Mouse (Mus musculus) R1 (cell line): ENCODE results near the gene Dll1.

Experiments used
- DNase-seq: peaks from one replicate; pipeline ENCODE4 v3.0.0-alpha.2; 2018; ENCODE audit warnings: low read depth, low spot score

Dll1 gene

GRCm38 (mm10) chr17:15379741-15380526 lies 3.3 kb upstream of the Dll1 start:
- DNase-seq: no peak

GRCm38 (mm10) chr17:15378413-15379109 lies 1.9 kb upstream of the Dll1 start:
- DNase-seq: no peak

GRCm38 (mm10) chr17:15377901-15378300 lies 1.2 kb upstream of the Dll1 start:
- peak; percentile 34 for DNase-seq

GRCm38 (mm10) chr17:15375701-15376493 lies 775 bp downstream of the Dll1 start:
- DNase-seq: peak; percentile 85

GRCm38 (mm10) chr17:15375224-15375623 lies 1.4 kb downstream of the Dll1 start:
- DNase-seq: no peak

- DNase-seq: peak; percentile 22
Observed at GRCm38 (mm10) chr17:15374321-15375141, 2.1 kb downstream of the Dll1 start.

- no peak for DNase-seq
Observed at GRCm38 (mm10) chr17:15372931-15373652, 3.6 kb downstream of the Dll1 start.

GRCm38 (mm10) chr17:15371967-15372835 lies 4.5 kb downstream of the Dll1 start:
- no peak for DNase-seq

GRCm38 (mm10) chr17:15370401-15370800 lies 6.3 kb downstream of the Dll1 start:
- no peak for DNase-seq

- DNase-seq: no peak
Observed at GRCm38 (mm10) chr17:15365650-15366049, 11.0 kb downstream of the Dll1 start.

GRCm38 (mm10) chr17:15363656-15364055 lies 13.0 kb downstream of the Dll1 start:
- no peak for DNase-seq

GRCm38 (mm10) chr17:15357071-15357470 lies 19.6 kb downstream of the Dll1 start:
- no peak for DNase-seq

- DNase-seq: no peak
Observed at GRCm38 (mm10) chr17:15356526-15356925, 20.1 kb downstream of the Dll1 start.

- no peak for DNase-seq
Observed at GRCm38 (mm10) chr17:15355072-15355471, 21.6 kb downstream of the Dll1 start.

GRCm38 (mm10) chr17:15354006-15354405 lies 22.7 kb downstream of the Dll1 start:
- no peak for DNase-seq

GRCm38 (mm10) chr17:15352869-15353610 lies 23.6 kb downstream of the Dll1 start:
- no peak for DNase-seq

- DNase-seq: no peak
Observed at GRCm38 (mm10) chr17:15350152-15350551, 26.5 kb downstream of the Dll1 start.

GRCm38 (mm10) chr17:15343071-15343822 lies 33.4 kb downstream of the Dll1 start:
- DNase-seq: peak; percentile 30
